Mouse (Mus musculus) cerebellum, adult 11-12 months (tissue): Measurements from ENCODE around the gene Kpna1.
"Not testable (repeated sequence)": the region's sequence is repeated elsewhere in the genome, so short reads cannot be mapped to it uniquely, and the experiment has no call there.

Experiments used
- DNase-seq: peaks from one replicate; pipeline ENCODE4 v3.0.0; 2022

The Kpna1 gene

GRCm38 (mm10) chr16:35978450-35978849, at the start of gene Kpna1:
Gene Kpna1, plus strand, starts transcription at chr16:35978750.
- DNase-seq = not testable (repeated sequence)

GRCm38 (mm10) chr16:35932179-35933055, 46.1 kb upstream of the Kpna1 start:
- DNase-seq = no peak

- no peak for DNase-seq
These were observed 45.4 kb upstream of the Kpna1 start for GRCm38 (mm10) chr16:35933181-35933580.

DNA sequence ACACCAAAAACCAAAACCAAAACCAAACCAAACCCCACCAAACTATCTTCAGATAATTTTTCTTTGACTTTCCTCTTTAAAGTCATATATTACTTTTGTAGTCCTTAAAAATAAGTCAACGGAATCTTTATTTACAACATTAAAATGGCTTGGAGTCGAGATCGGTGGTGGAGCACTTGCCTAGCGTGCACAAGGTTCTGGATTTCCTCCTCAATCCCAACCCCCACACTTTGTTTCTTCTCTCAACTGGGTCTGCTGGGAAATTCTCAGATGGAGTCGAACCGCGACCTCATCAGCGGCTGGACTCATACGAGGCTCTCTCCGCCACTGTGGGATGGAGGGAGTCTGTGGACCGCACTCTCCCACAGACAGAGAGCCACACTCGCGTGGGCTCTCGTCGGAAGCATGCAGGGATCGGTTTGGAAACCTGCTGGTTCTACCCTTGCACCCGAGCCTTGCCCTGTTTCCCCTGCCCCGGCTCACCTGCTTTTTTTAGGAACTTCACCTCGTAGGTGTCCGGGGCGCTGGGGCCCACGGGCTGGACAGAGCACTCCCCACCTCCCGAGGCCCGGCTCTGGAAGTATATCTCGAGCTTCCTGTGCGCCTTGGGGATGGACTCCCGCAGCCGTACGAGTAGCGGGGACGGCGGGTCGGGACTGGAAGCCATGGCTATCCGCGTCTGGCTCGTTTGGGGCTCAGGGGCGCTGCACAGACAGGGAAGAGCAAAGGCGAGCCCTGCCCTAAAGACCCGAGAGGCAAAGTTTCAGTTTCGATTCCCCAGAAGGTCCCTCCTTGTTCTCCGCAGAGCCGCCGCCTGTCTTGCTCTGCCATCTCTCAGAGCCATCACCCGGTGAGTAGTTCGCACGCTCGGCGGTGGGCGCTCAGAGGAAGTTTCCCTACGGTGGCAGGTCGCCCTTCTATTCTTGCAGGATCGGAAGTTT, 40.1 kb upstream of the Kpna1 start, which contains the start of the genes Parp9 and Dtx3l:
Gene Parp9, plus strand, starts transcription at position 260 of the 941 bp plus-strand sequence.
Gene Dtx3l, minus strand, starts transcription at position 941 of the 941 bp plus-strand sequence.
- DNase-seq = peak; percentile 9

DNA sequence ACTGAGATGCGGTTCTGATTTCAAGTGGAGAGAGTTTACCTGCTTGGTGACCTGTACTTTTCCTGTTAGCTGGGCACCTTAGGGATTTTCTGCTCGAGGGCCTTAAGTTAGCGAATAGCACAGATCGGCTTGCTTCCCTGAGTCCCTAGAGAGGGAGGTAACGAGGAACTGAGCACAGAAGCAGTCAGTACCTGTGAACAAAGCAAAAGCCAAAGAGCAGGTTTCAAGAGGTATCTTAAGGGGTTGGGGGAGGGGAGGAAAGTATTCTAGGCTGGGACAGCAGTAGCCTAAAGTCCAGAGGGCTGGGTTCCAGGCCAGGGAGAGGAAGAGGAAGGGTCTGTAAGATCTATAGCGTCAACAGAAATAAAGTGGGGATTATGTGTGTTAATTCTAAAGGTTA, 39.3 kb upstream of the Kpna1 start:
- DNase-seq = no peak

DNA sequence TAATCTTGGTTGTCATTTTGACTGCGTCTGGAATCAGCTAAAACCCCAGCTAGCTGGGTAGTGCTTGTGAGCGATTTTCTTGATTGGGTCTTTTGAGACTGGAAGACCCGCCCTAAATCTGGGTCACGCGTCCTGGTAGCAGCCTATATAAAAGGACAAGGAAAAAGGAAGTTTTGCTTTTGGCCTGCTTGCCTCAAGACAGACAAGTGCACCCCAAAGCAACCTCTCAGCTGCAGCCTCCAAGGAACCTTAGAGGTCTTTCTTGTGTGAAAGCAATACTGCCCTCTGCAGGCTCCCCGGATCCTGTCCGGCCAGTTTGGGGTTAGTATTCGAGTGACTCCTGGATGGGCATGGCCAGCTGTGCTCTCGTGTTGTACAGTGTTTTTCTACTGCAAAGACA, 38.9 kb upstream of the Kpna1 start:
- peak; percentile 51 for DNase-seq

- no peak for DNase-seq
These were observed 37.2 kb upstream of the Kpna1 start for GRCm38 (mm10) chr16:35941382-35941781.

GRCm38 (mm10) chr16:35949264-35949663, 29.3 kb upstream of the Kpna1 start:
- DNase-seq = no peak

- DNase-seq = no peak
These were observed 27.3 kb upstream of the Kpna1 start for GRCm38 (mm10) chr16:35951216-35951615.

- DNase-seq = no peak
These were observed 25.9 kb upstream of the Kpna1 start for GRCm38 (mm10) chr16:35952628-35953130.

DNA sequence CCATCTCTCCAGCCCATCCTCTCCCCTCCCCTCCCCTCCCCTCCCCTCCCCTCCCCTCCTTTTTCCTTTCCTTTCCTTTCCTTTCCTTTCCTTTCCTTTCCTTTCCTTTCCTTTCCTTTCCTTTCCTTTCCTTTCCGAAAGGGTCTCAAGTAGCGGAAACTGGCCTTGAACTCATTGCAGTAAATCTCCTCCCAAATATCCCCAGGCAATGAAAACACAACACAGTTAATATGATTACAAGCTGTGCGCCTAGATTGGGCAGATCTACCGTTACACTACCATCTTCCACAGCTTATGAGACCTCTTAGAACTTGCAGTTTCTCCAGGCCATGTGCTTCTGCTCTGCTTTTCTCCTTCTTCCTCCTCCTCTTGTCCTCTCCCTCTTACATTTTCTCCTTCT, 12.6 kb upstream of the Kpna1 start:
- DNase-seq = not testable (repeated sequence)

DNA sequence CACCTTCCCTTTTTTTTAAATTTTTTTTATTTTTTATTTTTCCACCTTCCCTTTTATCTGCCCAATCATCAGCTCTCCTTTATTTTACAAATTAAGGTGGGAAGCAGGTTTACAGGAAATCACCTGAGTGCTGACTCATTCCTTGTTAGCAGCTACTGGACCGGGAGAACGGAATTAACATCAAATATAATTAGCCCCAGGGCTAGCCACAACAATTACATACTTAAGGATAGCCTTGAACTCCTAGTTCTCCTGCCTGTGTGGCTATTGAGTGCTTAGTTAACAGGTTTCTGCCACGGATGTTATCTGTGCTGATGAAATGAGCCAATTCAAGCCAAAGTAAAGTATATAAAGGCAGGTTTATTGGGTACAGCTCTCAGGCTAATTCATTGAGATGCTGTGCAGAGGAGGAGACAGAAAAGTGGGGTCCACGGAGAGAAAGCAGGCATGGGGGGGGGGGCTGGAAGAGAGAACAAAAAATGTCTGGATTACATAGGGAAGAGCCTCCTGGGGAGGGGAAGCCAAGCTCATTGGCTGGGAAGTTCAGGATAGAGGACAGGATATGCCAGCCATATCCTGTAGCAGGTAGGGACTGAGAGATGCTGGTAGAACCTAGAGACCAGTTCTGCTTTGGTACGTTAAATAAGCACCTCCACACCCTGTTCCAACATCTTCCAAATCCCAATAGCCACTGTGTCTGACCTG, 12.0 kb upstream of the Kpna1 start:
- no peak for DNase-seq

- DNase-seq = no peak
These were observed 11.2 kb upstream of the Kpna1 start for GRCm38 (mm10) chr16:35967319-35967718.

- no peak for DNase-seq
These were observed 10.4 kb upstream of the Kpna1 start for GRCm38 (mm10) chr16:35968149-35968548.

DNA sequence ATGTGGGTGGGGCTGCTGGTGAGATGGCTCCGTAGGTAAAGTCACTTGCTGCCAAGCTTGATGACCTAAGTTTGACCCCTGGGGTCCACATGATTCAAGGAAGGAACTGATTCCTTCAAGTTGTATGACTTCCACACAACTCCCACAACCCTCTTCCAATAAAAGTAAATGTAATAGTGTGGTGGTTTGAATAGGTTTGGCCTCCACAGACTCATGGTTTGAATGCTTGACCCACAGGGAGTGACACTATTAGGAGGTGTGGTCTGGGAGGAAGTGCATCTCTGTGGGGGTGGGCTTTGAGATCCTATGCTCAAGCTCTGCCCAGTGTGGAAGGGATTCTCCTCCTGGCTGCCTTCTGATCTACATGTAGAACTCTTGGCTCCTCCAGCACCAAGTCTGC, 4.5 kb upstream of the Kpna1 start:
- DNase-seq = no peak

- peak; percentile 94 for DNase-seq
These were observed 2.8 kb downstream of the Kpna1 start for GRCm38 (mm10) chr16:35981363-35981821.

GRCm38 (mm10) chr16:35982506-35982901, 4.0 kb downstream of the Kpna1 start:
- no peak for DNase-seq

GRCm38 (mm10) chr16:35982902-35983516, 4.5 kb downstream of the Kpna1 start:
- DNase-seq = peak; percentile 94

DNA sequence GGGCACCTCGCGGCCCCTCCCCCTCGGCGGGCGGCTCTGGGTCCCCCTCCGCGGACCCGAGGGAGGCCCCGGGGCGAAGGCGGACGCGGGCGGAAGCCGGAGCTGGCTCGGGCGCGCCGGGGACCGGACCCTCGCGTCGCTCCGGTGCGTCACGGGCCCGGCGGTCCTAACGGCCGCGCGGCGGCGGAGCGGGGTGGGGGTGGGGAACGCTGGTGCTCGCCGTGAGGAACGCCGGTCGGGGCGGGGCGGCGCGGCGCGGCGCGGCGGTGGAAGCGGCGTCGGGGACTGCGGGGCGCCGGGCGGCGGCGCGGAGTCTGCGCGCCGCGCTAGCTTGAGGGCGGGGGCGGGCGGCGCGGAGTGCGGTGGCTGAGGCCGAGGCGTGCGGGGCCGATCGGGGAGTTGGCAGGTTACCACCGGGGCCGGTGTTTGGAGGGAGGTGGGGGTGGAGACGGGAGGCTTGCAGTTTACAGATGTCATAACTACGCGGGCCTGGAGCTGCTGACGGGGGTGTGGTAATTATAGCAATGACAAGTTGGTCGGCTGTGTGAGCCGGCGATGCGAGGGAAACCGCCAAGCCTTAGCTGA, 5.1 kb downstream of the Kpna1 start:
- DNase-seq = peak; percentile 79

DNA sequence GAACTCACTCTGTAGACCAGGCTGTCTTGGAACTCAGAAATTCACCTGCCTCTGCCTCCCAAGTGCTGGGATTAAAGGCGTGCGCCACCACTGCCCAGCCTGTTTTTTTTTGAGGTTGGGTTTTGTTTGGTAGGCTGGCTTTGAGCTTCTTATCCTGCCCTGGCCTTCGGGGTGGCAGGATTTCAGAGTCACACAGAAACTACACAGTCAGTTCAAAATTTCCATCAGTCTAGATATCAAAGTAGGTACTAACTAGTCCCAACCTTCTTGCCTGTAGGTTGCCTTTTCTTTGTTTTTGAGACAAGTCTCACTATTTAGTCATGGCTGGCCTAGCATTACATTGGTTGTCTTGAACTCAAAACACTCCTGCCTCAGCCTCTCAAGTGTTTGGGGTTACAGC, 5.9 kb downstream of the Kpna1 start:
- no peak for DNase-seq

GRCm38 (mm10) chr16:35987930-35988329, 9.4 kb downstream of the Kpna1 start:
- DNase-seq = no peak

DNA sequence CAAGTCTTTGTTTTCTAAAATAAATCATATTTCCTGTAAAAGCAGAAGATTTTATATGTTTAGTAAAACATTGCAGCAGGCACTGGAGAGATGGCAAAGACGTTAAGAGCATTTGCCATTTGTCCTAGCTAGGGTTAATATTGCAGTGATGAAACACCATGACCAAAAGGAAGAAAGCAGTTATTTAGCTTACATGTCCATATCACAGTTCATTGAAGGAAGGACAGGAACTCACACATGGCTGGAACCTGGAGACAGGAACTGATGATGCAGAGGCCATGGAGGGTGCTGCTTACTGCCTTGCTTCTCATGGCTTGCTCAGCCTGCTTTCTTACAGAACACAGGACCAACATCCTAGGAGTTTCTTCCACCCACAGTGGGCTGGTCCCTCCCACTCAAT, 13.8 kb downstream of the Kpna1 start:
- no peak for DNase-seq
